Mouse (Mus musculus) spleen, adult 2 months (tissue): Measurements from ENCODE around the gene Ppara.

Experiments
- CTCF ChIP-seq: fragments of 200-500 bp; IDR thresholded peaks from 2 replicates; pipeline ENCODE4 v1.5.1; 2011; ENCODE audit warnings: mild to moderate bottlenecking, inconsistent platforms; ENCODE audit not compliant: insufficient read depth, insufficient read length, insufficient replicate concordance; ENCODE audit errors: extremely low read depth
- POLR2A ChIP-seq: fragments of 200-500 bp; IDR thresholded peaks from 2 replicates; pipeline ENCODE4 v1.6.1; 2011; ENCODE audit warnings: low read depth, low read length, inconsistent platforms

DNA sequence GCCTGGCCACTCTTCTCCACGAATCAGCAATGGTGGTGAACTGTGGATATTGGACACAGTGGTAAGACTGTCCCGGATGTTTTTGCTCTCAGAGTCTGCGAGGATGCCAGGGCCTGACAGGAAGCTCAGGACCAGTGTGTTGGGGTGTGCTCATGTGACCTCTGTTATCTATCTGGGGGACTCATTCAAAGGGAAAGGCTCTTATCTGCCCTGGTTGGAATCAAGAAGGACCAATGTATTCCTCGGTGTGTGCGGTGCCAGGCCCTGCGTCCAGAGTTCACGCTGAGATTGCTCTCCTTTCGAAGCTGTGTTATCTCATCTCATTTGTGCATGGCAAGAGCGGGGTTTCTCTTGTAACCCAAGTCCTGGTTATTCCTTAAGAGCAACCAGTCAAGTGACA is 39.6 kb downstream of the Ppara start:
- no peak for TF ChIP-seq POLR2A
- TF ChIP-seq CTCF: no peak
